16 mouse cellular contexts compared by ENCODE assay signal in genomic region chr2:118642431-118642830, GRCm38 (mm10). TPM values are rescaled to one million over a fixed set of nuclear protein-coding genes. Genes with fewer than 3 reads are reported as not detected.
DNase-seq lines count a peak whose midpoint lies in the region; ATAC-seq and TF ChIP-seq lines count a peak whose summit lies in the region.
"Had no signal": no experiment of that assay in that cellular context is flagged by ENCODE, and none has a peak within 500 bp of the region (broad histone marks: within the 10 kb centered on the region; RNA-seq: fewer than 3 reads in every experiment).

No protein-coding gene starts in this region.

- no peak for TF ChIP-seq CTCF in liver, postnatal 0 days (IDR thresholded peaks at IDR 0.05; ENCODE audit: low read depth)

- no peak for DNase-seq in liver, postnatal 0 days
- no peak for DNase-seq in liver
- peak; percentile 63 to 70 for DNase-seq in CD8-positive naive resting alpha-beta T cell, adult 2 months (ENCODE audit: low read depth in 2 of 2, low spot score in 2 of 2)
- peak; percentile 63 for DNase-seq in thymus, postnatal 14 days
- no peak for DNase-seq in kidney, postnatal 25 days
- DNase-seq in urinary bladder, adult 18-20 months (ENCODE audit: low spot score in 2 of 2) = no peak
- DNase-seq in frontal cortex, postnatal 36 days (ENCODE audit: low spot score in 2 of 2) = no peak
- DNase-seq: cerebellum, adult 18-20 months; gastrocnemius, postnatal 36 days; kidney, adult 11 months; kidney, postnatal 36 days had no signal

- ATAC-seq in liver, postnatal 0 days = no peak
- peak; percentile 73 for ATAC-seq in megakaryocyte, adult 5-6 weeks (ENCODE audit: poor library complexity, severe bottlenecking)

- TF ChIP-seq EP300 in liver, postnatal 0 days (IDR thresholded peaks at IDR 0.05; ENCODE audit: low read depth) = no peak

- WGBS in liver, postnatal 0 days (ENCODE audit: insufficient replicate concordance) = 65% methylated on average over 3 of the region's 3 CpGs

- no peak overlapping the region for H3K4me3 ChIP-seq in liver, postnatal 0 days (ENCODE audit: low read depth, low read length)
- H3K4me3 ChIP-seq: heart, embryonic 13.5 days; hindbrain, embryonic 12.5 days; limb, embryonic 13.5 days; midbrain, embryonic 10.5 days had no signal

- no peaks in the 10 kb centered on the region for H3K4me1 ChIP-seq in liver, postnatal 0 days (ENCODE audit: insufficient read depth)
- H3K4me1 ChIP-seq: hindbrain, embryonic 12.5 days; limb, embryonic 13.5 days; midbrain, embryonic 10.5 days had no signal

- no peaks in the 10 kb centered on the region for H3K9me3 ChIP-seq in liver, postnatal 0 days (ENCODE audit: low read length)
- H3K9me3 ChIP-seq: heart, embryonic 13.5 days; hindbrain, embryonic 12.5 days had no signal

- H3K27ac ChIP-seq in liver, postnatal 0 days (ENCODE audit: low read depth) = no peak overlapping the region
- H3K27ac ChIP-seq: heart, embryonic 13.5 days; hindbrain, embryonic 12.5 days; limb, embryonic 13.5 days; midbrain, embryonic 10.5 days had no signal

- no peaks in the 10 kb centered on the region for H3K27me3 ChIP-seq in liver, postnatal 0 days (ENCODE audit: insufficient read depth, low read length)
- H3K27me3 ChIP-seq: heart, embryonic 13.5 days; hindbrain, embryonic 12.5 days; limb, embryonic 13.5 days had no signal

- H3K9ac ChIP-seq in liver, postnatal 0 days (replicated peaks) = 0 out of 2 replicates have a peak overlapping the region, but pooled peaks have one; percentile 21
- H3K9ac ChIP-seq: heart, embryonic 13.5 days; hindbrain, embryonic 12.5 days; limb, embryonic 13.5 days had no signal

- H3K36me3 ChIP-seq in liver, postnatal 0 days (replicated peaks; ENCODE audit: insufficient read depth, low read length) = peaks cover 60% of the 10 kb centered on the region

- no peak overlapping the region for H3K4me2 ChIP-seq in liver, postnatal 0 days (ENCODE audit: low read depth, low read length)
- H3K4me2 ChIP-seq: heart, embryonic 13.5 days; hindbrain, embryonic 12.5 days; limb, embryonic 13.5 days had no signal

RNA-seq across cellular contexts. Expression of gene Pak6, which starts 20.7 kb away (rescaled TPM):
- polyA plus RNA-seq in liver, postnatal 0 days (2015; fragmentation: Nextera tagmentation; extraction: Ambion mirVana) = 0.08 and 0.15 TPM in 2 replicates
- total RNA-seq in megakaryocyte, adult 5-6 weeks (2015) = not detected in 2 replicates
- total RNA-seq in megakaryocyte, adult 5-6 weeks (2017) = not detected in 2 replicates

RNA-seq across cellular contexts. Expression of gene Bub1b, which starts 44.4 kb away (rescaled TPM):
- polyA plus RNA-seq in liver, postnatal 0 days (2015; fragmentation: Nextera tagmentation; extraction: Ambion mirVana) = 12.7 and 15.7 TPM in 2 replicates
- 48.8 and 63.4 TPM in 2 replicates for total RNA-seq in megakaryocyte, adult 5-6 weeks (2015)
- 139 TPM in 2 replicates for total RNA-seq in megakaryocyte, adult 5-6 weeks (2017)

Comparison
In these comparisons a context has a peak if more than half of its experiments do, and no peak if none do; other contexts are left out.
1. DNase-seq: peak in CD8-positive naive resting alpha-beta T cell, adult 2 months (2 of 2) and thymus, postnatal 14 days (single experiment); none in liver, postnatal 0 days (single experiment), liver (single experiment), kidney, postnatal 25 days (0 of 2), urinary bladder, adult 18-20 months (0 of 2) and frontal cortex, postnatal 36 days (0 of 2).